In the genomic region with DNA sequence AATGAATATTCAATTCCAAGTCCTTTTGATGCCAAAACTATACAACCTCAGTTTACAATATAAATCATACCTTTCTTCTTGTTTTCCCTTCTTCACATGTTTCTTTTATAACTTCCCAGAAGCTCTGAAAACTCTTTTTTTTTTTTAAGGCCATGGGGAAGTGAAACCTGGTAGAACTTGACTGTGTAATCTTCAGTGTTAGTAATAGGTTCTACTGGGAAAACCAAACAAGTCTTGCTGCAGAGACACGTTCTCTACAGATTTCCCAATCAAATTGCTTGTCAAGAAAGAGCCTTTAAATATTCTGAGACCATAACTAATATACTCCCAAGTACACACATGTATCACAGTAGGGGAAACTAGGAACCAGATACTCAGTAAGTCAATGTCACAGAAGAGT, we compare ENCODE assay signal across 15 mouse cellular contexts.
"Had no signal": no experiment of that assay in that cellular context is flagged by ENCODE, and none has a peak within 500 bp of the region (broad histone marks: within the 10 kb centered on the region; RNA-seq: fewer than 3 reads in every experiment).

No protein-coding gene starts in this region.

- H3K27ac ChIP-seq: kidney, postnatal 0 days; layer of hippocampus, adult 2 months; liver, embryonic 13.5 days; midbrain, embryonic 10.5 days; midbrain, embryonic 13.5 days had no signal

- ATAC-seq: intestine, postnatal 0 days; midbrain, embryonic 13.5 days; midbrain, embryonic 16.5 days had no signal

- H3K9me3 ChIP-seq: liver, embryonic 13.5 days; midbrain, embryonic 10.5 days; midbrain, embryonic 13.5 days had no signal

- H3K9ac ChIP-seq: liver, embryonic 13.5 days; lung, embryonic 14.5 days; midbrain, embryonic 13.5 days had no signal

- H3K4me2 ChIP-seq: liver, embryonic 13.5 days; lung, embryonic 14.5 days; midbrain, embryonic 13.5 days had no signal

- DNase-seq: kidney, adult 2 months; kidney, postnatal 25 days; layer of hippocampus, adult 9-11 months; liver, embryonic 13.5 days; lung, embryonic 14.5 days; lung, postnatal 10 days; lung, postnatal 4 days; thymus, postnatal 25 days had no signal

- H3K27me3 ChIP-seq: liver, embryonic 13.5 days; megakaryocyte, embryonic 14.5 days; midbrain, embryonic 13.5 days had no signal

- H3K36me3 ChIP-seq: liver, embryonic 13.5 days; midbrain, embryonic 10.5 days; midbrain, embryonic 13.5 days had no signal

- H3K4me1 ChIP-seq: liver, embryonic 13.5 days; megakaryocyte, embryonic 14.5 days had no signal

- H3K4me3 ChIP-seq: layer of hippocampus, adult 2 months; liver, embryonic 13.5 days; megakaryocyte, embryonic 14.5 days; midbrain, embryonic 10.5 days; midbrain, embryonic 13.5 days had no signal
